Mouse (Mus musculus) testis, adult 2 months (tissue): ENCODE measurements around the gene Prkn.

Experiments used
- CTCF ChIP-seq: fragments of 200-500 bp; IDR thresholded peaks from 2 replicates; pipeline ENCODE4 v1.5.1; 2012; ENCODE audit warnings: low read depth, mild to moderate bottlenecking, inconsistent platforms, low read length, moderate library complexity; ENCODE audit not compliant: control insufficient read depth, insufficient read depth, insufficient replicate concordance
- POLR2A ChIP-seq: fragments of 200-500 bp; IDR thresholded peaks from 2 replicates; pipeline ENCODE4 v1.6.1; 2012; ENCODE audit warnings: low read depth, mild to moderate bottlenecking, inconsistent platforms, low read length, moderate library complexity; ENCODE audit not compliant: control insufficient read depth

- TF ChIP-seq CTCF (no peak), POLR2A (no peak)
These were observed 277.3 kb downstream of the Prkn start for GRCm38 (mm10) chr17:11117508-11117907.
